Mouse (Mus musculus): ENCODE measurements at regions not wholly inside any gene's neighbourhood (a gene's known extent, or its start where the extent isn't known, plus 50 kb on each side); places are given as distances from the start of the nearest gene placed in this dataset.
A peak's percentile ranks its signal among the peaks of the same experiment; 100 is the strongest.

- TF ChIP-seq TBP (IDR thresholded peaks at IDR 0.05; ENCODE audit: low read depth, low read length) (no peak), MXI1 (IDR thresholded peaks at IDR 0.05; ENCODE audit: low read depth, low read length) (no peak), EP300 (IDR thresholded peaks at IDR 0.05; ENCODE audit: low read depth in 1 of 2, low read length in 2 of 2) (no peak), POLR2A (IDR thresholded peaks at IDR 0.05; ENCODE audit: control insufficient read depth in 1 of 2, insufficient read depth in 1 of 2, low read depth in 1 of 2, low read length in 2 of 2, poor library complexity in 1 of 2) (no peak), ZMIZ1 (IDR thresholded peaks at IDR 0.05; ENCODE audit: low read depth, low read length) (no peak), RAD21 (IDR thresholded peaks at IDR 0.05; ENCODE audit: low read depth, low read length) (no peak), TCF12 (IDR thresholded peaks at IDR 0.05; ENCODE audit: low read depth, low read length) (no peak), JUND (IDR thresholded peaks at IDR 0.05; ENCODE audit: low read depth, low read length) (no peak), SIN3A (IDR thresholded peaks at IDR 0.05; ENCODE audit: low read length) (no peak), CHD2 (IDR thresholded peaks at IDR 0.05; ENCODE audit: low read length) (no peak), CTCF (IDR thresholded peaks at IDR 0.05 in 2 of 3, conservative IDR thresholded peaks at IDR 0.05 in 1 of 3; ENCODE audit: control insufficient read depth in 1 of 3, insufficient read depth in 1 of 3, low read depth in 2 of 3, low read length in 3 of 3, poor library complexity in 1 of 3, severe bottlenecking in 1 of 3) (no peak), UBTF (IDR thresholded peaks at IDR 0.05; ENCODE audit: borderline replicate concordance, insufficient read depth, low read depth, low read length) (no peak), POLR2AphosphoS5 (IDR thresholded peaks at IDR 0.05; ENCODE audit: borderline replicate concordance, low read depth, low read length) (no peak), RCOR1 (IDR thresholded peaks at IDR 0.05; ENCODE audit: low read depth, low read length) (no peak), ZNF384 (IDR thresholded peaks at IDR 0.05; ENCODE audit: low read depth, low read length) (no peak), GABPA (IDR thresholded peaks at IDR 0.05; ENCODE audit: low read depth, low read length) (no peak), E2F4 (IDR thresholded peaks at IDR 0.05; ENCODE audit: borderline replicate concordance, low read depth, low read length) (no peak), ETS1 (IDR thresholded peaks at IDR 0.05; ENCODE audit: low read depth, low read length) (no peak), NRF1 (IDR thresholded peaks at IDR 0.05; ENCODE audit: insufficient read depth, low read depth, low read length, poor library complexity, severe bottlenecking) (no peak), ELF1 (IDR thresholded peaks at IDR 0.05; ENCODE audit: low read depth, low read length) (no peak)
- H3K9ac ChIP-seq (ENCODE audit: control insufficient read depth, low read depth, low read length, poor library complexity, severe bottlenecking): no peak overlapping the region
- DNase-seq (ENCODE audit: low read depth, low spot score): peak; percentile 18
- no peak overlapping the region for H3K27ac ChIP-seq (ENCODE audit: control insufficient read depth, low read depth, low read length)
- no peak overlapping the region for H3K4me3 ChIP-seq (ENCODE audit: control insufficient read depth in 1 of 2, insufficient read depth in 1 of 2, low read depth in 2 of 2, low read length in 2 of 2)
- H3K27me3 ChIP-seq (ENCODE audit: control insufficient read depth in 1 of 2, insufficient read depth in 2 of 2, low read length in 2 of 2): no peaks in the 10 kb centered on the region; a peak in 2 of 4 replicates
- H3K9me3 ChIP-seq (replicated peaks; ENCODE audit: insufficient read depth, low read length): no peaks in the 10 kb centered on the region
- no peaks in the 10 kb centered on the region for H3K79me2 ChIP-seq (ENCODE audit: control insufficient read depth, insufficient read depth, low read length, poor library complexity)
- H3K36me3 ChIP-seq (ENCODE audit: control insufficient read depth in 1 of 2, insufficient read depth in 2 of 2, low read length in 2 of 2): no peaks in the 10 kb centered on the region
- no peaks in the 10 kb centered on the region for H3K4me1 ChIP-seq (ENCODE audit: control insufficient read depth in 1 of 2, insufficient read depth in 2 of 2, low read length in 2 of 2)
Measured at GRCm38 (mm10) chr15:62392839-62393238, 1452.1 kb downstream of the Gsdmc2 start.

- DNase-seq (ENCODE audit: low read depth, low spot score): no peak
- H3K4me3 ChIP-seq (ENCODE audit: control insufficient read depth in 1 of 2, insufficient read depth in 1 of 2, low read depth in 2 of 2, low read length in 2 of 2): no peak overlapping the region
- H3K27me3 ChIP-seq (ENCODE audit: control insufficient read depth in 1 of 2, insufficient read depth in 2 of 2, low read length in 2 of 2): no peaks in the 10 kb centered on the region; a peak in 1 of 4 replicates
- H3K9me3 ChIP-seq (replicated peaks; ENCODE audit: insufficient read depth, low read length): no peaks in the 10 kb centered on the region
- no peaks in the 10 kb centered on the region for H3K36me3 ChIP-seq (ENCODE audit: control insufficient read depth in 1 of 2, insufficient read depth in 2 of 2, low read length in 2 of 2)
- no peak overlapping the region for H3K9ac ChIP-seq (ENCODE audit: control insufficient read depth, low read depth, low read length, poor library complexity, severe bottlenecking)
- H3K79me2 ChIP-seq (ENCODE audit: control insufficient read depth, insufficient read depth, low read length, poor library complexity): no peaks in the 10 kb centered on the region
- no peaks in the 10 kb centered on the region for H3K4me1 ChIP-seq (ENCODE audit: control insufficient read depth in 1 of 2, insufficient read depth in 2 of 2, low read length in 2 of 2)
- H3K27ac ChIP-seq (ENCODE audit: control insufficient read depth, low read depth, low read length): no peak overlapping the region
- TF ChIP-seq TCF12 (IDR thresholded peaks at IDR 0.05; ENCODE audit: low read depth, low read length) (no peak), POLR2AphosphoS5 (IDR thresholded peaks at IDR 0.05; ENCODE audit: borderline replicate concordance, low read depth, low read length) (no peak), CHD2 (IDR thresholded peaks at IDR 0.05; ENCODE audit: low read length) (no peak), BHLHE40 (IDR thresholded peaks at IDR 0.05; ENCODE audit: borderline replicate concordance, low read depth, low read length) (no peak), RCOR1 (IDR thresholded peaks at IDR 0.05; ENCODE audit: low read depth, low read length) (no peak), NRF1 (IDR thresholded peaks at IDR 0.05; ENCODE audit: insufficient read depth, low read depth, low read length, poor library complexity, severe bottlenecking) (no peak), MAZ (IDR thresholded peaks at IDR 0.05; ENCODE audit: low read depth, low read length) (no peak), POLR2A (IDR thresholded peaks at IDR 0.05; ENCODE audit: control insufficient read depth in 1 of 2, insufficient read depth in 1 of 2, low read depth in 1 of 2, low read length in 2 of 2, poor library complexity in 1 of 2) (no peak)
Measured at GRCm38 (mm10) chr15:62392381-62392780, 1452.6 kb downstream of the Gsdmc2 start.
